Mouse (Mus musculus) cerebellum, adult 9-11 months (tissue): ENCODE results near the gene Klre1.
"Not testable (repeated sequence)": the region's sequence is repeated elsewhere in the genome, so short reads cannot be mapped to it uniquely, and the experiment has no call there.

Source experiments
- DNase-seq: peaks from one replicate; pipeline ENCODE4 v3.0.0; 2022

Gene Klre1

DNA sequence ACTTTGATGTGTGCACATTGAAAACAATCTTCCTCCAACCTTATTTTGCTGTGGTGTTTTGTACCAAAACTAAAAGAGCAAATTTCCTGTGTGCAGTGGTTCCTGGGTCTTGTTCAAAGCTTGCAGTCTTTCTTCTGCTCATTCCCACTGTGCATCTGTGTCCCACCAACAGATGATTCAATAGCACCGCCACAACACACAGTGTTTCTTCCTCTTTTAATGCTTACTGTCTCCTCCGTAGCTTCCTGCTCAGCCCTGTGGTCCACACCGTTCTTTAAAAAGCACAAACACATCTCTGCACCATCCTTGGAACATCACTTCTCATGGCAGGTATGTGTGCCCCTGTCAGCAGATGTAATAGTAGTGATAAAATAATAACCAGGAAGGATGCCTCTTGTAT is 13.8 kb downstream of the Klre1 start, which contains the start of gene Klrd1:
Gene Klrd1 (plus strand): TSS at position 275 of the 400 bp plus-strand sequence.
- DNase-seq, result no peak

DNA sequence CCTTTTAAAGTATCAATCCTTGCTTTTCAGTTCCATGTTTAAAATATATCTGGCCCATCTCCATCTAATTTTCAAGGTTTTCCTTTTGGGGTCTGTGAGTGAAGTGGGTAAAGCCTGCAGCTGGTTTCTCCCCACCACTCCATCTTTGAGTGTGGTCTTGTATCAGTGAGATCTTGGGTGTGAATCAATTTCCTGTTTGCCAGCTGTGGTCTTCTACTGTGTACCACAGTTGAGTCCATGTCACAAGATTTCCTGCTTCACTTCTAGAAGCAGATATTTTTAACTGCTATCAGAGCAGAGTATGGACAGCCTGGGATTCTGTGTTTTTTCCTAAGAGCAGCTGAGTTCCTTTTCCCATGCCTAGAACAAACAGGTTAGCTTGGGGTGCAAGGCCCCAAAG is 30.7 kb downstream of the Klre1 start:
- no peak for DNase-seq

DNA sequence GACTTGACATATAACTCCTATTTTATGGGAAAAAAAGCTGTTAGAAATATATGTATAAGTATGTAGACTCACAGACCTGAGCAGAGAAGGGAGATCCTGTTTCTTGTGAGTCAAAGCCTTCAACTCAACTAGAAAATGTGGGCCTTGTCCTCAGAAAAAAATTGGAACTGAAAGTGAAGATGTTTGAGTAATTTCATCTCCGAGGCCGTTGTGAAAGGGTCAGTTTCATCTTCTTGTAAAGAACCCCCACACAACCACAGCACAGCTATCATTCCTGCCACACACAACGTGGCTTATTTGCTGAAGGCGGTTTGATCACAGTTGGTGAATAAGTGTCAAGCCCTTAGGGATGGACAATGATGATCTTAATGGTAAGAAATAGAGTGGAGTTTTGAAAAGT is 46.0 kb downstream of the Klre1 start, which contains the start of gene Klrk1:
Gene Klrk1 (minus strand): TSS at position 130 of the 400 bp plus-strand sequence.
- DNase-seq, result no peak

DNA sequence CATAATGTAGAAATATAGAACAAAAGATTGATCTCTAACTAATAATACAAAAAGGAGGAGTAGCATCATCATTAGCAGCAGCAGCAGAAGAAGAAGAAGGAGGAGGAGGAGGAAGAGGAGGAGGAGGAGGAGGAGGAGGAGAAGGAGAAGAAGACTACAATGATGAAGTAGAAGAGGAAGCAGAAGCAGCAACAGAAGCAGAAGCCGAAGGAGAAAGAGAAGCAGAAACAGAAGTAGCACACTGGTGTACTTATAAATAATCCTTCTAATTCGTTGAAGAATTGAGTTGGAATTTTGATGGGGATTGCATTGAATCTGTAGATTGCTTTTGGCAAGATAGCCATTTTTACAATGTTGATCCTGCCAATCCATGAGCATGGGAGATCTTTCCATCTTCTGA is 53.3 kb downstream of the Klre1 start:
- not testable (repeated sequence) for DNase-seq
